Mouse (Mus musculus) frontal cortex, postnatal 25 days (tissue): ENCODE data around the gene Gm8300.
A peak's percentile ranks its signal among the peaks of the same experiment; 100 is the strongest.
"Not testable (repeated sequence)": the region's sequence is repeated elsewhere in the genome, so short reads cannot be mapped to it uniquely, and the experiment has no call there.

Source experiments
- DNase-seq, 2 experiments: peaks; one replicate each; pipeline ENCODE4 v3.0.0; 2022; ENCODE audit warnings: low spot score in 2 of 2

The Gm8300 gene

DNA sequence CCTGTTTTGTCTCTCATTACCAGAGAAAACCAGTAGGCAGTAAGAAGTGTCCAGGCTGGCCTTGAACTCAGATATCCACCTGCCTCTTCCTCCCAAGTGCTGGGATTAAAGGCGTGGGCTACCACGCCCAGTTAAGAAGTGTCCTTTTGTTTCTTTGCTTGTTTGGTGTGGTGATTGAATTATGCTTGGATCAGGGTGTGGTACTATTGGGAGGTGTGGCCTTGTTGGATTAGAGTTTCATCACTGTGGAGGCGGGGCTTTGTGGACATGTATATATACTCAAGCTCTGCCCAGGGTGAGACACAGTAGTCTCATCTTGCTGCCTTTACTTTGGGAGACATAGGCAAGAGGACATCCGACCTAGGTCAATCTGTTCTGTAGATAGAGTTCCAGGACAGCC lies at the start of gene Gm8300:
Gene Gm8300, plus strand, starts transcription at position 301 of the 400 bp plus-strand sequence.
- DNase-seq: not testable (repeated sequence)

DNA sequence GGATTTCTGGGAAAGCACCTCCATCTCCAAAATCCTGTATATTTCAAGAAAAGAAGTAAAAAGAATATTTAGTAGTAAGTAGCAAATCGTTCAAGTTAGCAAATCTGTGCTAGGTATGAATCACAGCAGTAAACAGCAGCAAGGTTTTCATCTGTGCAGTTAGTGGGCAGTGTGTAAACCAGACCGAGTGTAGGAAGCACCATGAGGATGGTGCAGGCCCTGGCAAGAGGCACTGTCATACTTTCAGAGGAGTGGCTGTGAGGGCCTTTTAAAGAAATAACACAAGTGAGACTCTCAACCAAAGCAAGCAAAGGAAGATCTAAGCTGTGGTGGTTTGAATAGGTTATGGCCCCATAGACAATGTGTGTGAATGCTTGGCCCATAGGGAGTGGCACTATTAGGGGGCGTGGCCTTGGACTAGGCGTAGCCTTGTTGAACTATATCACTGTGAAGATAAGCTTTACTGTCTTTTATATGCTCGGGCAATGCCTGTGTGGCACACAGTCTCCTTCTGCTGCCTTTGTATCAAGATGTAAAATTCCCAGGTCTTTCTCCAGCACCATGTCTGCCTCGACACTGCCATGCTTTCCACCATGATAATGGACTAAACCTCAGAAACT lies 49.3 kb upstream of the Gm8300 start:
- DNase-seq: no peak

DNA sequence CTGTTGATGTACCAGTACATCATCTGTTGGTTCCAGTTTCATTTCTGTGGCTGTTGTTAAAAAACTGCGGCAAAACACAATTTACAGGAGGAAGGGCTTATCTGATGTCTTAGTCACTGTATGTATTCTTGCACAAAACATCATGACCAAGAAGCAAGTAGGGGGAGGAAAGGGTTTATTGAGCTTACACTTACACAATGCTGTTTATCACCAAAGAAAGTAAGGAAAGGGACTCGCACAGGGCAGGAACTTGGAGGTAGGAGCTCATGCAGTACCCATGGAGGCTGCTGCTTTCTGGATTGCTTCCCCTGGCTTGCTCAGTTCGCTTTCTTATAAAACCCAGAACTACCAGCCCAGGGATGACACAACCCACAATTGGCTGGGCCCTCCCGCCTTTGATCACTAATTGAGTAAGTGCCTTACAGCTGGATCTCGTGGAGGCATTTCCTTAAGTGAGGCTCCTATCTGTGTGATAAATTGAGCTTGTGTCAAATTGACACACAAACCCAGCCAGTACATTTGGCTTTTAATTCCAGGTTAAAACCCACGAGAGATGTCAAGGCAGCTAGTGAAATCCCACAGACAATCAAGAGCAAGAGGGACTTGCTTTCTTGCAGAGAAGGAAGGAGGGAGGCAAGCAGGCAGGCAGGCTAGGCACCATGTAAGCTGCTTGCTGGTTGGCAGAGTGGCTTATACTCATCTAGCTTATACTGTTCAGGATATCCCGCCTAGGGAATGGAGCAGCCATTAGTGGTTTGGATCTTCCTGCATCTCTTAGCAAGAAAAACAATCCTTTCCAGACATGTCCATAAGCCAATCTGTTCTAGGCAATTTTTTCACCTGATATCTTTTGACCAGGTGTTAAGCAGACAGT lies 43.6 kb upstream of the Gm8300 start:
- no peak for DNase-seq

DNA sequence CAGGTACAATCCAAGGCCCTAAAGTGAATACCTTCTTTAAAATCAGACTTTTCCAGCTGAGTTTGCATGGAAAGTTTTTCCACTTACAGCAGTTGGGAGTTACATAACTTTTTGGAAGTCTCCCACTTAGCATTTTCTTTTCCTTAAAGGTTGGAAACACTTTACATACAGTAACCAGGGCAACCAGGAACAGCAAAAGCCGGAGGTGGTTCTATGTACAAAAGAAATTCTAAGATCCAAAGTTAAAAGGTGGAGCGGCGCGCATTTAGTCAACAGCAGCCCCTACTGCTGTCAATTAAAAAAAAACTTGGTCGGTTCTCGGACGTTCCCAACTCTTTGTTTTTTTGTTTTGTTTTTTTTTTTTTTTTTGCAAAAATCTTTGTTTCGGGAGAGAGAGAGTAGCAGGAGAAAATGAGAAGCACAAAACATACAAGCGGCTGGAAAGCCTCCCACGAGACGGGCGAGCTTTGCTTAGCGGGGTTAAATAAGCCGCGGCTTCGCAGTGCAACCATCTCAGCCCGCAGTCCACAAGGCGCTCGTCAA lies 42.6 kb upstream of the Gm8300 start:
- DNase-seq: no peak

DNA sequence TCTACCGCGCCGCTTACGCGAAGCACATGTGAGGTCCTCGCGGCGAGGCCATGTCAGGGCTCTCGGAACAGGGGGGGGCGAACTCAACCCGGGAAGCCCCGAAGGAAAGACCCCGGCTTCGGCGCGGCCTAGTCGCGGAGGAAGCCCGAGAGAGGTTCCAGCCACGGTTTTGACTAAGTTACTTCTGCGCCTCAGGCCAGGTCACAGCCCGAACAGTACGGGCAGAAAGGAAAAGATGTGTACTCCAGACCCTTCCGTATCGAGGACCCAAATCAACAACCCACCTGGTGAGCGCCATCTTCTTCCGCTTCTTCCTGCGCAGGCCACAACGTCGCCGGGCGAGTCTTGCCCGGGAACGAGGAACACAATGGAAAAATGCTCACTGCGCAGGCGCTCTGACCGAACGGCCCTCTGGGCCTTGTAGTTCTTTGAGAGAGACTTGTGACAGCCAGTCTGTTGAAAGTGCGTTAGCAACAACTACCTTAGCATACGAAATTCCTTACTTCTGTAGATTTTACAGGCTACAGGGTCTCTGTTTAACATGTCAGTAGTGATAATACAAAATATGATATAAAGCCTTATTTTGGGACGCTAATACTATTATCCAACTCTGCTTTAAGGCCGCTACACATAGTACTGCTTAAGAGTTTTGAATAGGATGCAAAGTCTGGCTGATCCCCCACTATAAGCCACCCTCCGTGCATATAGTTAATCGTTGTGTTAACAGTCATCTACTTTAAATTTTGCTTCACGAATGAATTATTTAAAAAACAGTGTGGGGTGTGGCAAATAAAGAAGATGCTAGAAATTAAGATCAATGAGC lies 41.9 kb upstream of the Gm8300 start, which contains the start of gene Snw1:
Gene Snw1, minus strand, starts transcription at position 311 of the 823 bp plus-strand sequence.
- DNase-seq: peak; percentile 86 to 92

DNA sequence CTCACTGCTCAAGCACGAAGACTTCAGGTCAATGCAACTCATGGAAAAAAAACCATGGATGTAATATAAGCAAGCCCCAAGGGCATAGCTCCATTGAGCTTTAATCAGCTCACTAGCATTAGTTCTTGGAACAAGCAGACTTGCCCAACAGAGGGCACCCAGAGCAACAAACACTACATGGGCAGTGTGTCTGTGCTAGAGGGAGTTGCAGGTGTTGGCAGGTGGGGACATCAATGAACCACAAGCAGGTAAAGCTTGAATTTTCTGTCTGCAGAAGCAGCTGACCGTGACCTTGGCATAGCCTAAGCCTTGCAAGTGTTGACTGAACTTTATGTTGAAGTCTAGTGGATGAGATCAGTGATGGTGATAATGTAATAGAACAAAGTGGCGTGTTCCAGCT lies 39.4 kb upstream of the Gm8300 start:
- no peak for DNase-seq

DNA sequence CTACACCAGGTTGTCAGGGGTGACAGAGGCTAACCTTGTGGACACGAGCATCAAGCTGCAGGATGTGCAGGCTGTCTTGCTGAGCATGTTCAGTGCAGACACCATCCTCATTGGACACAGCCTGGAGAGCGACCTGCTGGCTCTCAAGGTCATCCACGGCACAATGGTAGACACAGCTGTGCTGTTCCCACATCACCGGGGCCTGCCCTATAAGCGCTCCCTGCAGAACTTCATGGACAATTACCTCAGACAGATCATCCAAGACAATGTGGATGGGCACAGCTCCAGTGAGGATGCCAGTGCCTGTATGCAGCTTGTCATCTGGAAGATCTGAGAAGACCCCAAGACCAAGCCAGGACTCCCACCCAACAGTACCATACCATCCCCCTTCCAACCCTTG lies 31.6 kb upstream of the Gm8300 start:
- not testable (repeated sequence) for DNase-seq

DNA sequence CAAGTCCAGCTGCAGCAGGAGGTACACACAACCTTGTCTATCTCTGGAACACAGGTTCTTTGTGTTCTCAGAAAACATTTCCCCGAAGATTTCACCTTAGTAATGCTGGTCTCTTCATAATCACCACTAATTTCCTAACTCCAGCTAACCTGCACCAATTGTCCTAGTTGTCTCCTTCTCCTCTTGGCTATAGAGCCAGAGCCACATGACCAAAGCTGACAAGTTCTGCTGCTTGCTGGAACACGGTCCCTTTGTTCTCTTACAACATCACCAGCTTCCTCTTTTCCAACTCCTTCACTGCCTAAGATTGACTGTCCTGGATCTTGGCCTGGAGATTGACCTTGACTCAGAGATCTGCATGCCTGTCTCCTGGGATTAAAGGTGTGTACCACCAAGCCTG lies 25.4 kb upstream of the Gm8300 start:
- not testable (repeated sequence) for DNase-seq

DNA sequence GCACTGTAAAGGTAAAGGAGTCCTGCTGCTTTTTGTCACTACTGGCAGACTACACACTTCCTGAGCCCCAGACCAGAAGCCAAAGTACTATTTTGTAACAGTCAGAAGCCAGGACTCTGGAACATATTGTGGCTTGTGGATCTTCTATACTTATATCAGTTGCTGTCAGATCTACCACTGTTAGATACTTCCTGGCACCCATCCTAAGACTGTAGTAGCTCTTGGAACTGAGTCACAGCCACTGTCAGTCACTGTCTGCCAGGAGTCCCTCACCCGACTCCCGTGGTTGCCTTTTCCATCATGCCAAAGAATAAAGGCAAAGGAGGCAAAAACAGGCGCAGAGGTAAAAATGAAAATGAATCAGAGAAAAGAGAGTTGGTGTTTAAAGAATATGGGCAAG lies 19.7 kb upstream of the Gm8300 start, which contains the start of gene Gm5788:
Gene Gm5788, plus strand, starts transcription at position 301 of the 400 bp plus-strand sequence.
- not testable (repeated sequence) for DNase-seq

DNA sequence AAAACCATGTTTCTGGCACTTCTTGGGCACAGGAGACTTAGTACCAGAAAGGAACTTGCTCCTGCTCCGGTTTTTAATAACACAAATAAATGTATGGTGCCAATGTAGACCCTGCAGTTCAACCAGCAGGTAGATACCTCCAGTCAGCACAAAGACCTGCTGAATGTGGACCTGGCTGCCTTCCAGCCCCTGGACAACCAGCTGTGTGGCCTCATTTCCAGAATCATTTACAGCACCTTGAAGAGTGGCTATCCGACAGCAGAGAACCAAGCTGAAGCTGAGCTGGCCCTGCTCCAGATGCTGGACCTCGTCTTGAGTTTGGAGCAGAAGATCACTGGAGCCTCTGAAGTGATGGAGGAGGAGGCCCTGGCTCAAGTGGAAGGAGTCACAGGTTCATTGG lies 5.5 kb downstream of the Gm8300 start:
- DNase-seq: not testable (repeated sequence)

DNA sequence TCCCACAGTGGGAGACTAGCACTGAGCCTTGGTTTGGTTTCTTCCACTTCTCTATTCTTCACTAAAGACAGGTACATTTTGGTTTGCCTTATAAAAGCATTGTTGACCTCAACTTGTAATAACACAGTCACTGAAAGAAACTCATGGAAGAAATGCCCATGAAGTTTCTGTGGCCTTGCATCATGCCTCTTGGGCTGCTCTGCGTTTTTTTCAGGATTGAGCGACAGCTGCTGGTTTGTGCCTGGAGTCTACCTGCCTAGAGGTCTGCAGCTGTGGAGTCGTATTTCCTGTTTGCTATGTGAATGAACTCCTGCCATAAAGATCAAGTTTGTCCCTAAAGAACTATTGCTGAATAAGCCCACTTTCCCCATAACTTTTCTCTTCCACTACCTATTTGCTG lies 29.8 kb downstream of the Gm8300 start:
- DNase-seq: no peak

DNA sequence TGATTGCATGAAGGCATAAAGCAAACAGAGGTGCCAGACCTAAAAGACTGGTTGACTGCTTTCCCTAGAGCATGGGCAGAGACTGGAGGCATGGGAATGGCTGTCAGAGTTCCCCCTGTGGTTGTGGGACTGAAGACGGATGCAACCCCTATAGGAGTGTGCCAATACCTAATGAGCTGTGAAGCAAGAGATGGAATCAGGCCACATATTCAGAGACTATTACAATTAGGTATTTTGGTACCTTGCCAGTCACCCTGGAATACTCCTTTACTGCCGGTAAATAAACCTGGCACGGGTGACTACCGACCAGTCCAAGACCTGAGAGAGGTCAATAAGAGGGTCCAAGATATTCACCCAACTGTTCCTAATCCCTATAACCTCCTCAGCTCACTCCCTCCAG lies 36.5 kb downstream of the Gm8300 start:
- not testable (repeated sequence) for DNase-seq
